Mouse (Mus musculus): ENCODE results near the gene Dock10. TPM values are rescaled to one million over a fixed set of nuclear protein-coding genes. Genes with fewer than 3 reads are reported as not detected.

Gene Dock10
- polyA plus RNA-seq, 1 experiment from 2014 or later = 3.0 TPM

DNA sequence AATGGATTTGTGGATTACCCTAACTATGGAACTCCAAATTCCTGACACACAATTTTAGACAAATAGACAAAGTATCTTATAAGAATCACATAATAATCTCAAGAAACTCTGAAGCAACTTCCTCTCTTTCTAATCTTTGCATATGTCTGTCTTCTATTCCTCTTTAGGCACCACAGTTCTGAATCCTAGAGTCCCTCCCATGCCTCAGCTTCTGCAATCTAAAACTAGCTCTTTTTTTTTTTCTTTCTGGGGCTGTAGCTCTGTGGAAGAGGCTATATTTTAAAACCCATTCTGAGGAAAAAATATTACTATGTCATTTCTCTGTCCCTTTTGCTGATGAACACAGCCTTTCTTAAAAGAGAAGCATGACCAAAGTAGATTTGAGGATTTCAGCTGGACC is 92.6 kb downstream of the Dock10 start:
- H3K4me1 ChIP-seq (replicated peaks) = 0 out of 2 replicates have a peak, but pooled peaks cover 4% of the 10 kb centered on the region
- no peaks in the 10 kb centered on the region for H3K36me3 ChIP-seq
- H3K4me2 ChIP-seq = no peak overlapping the region
- no peak overlapping the region for H3K4me3 ChIP-seq
- H3K9me3 ChIP-seq = no peaks in the 10 kb centered on the region
- H3K27ac ChIP-seq = no peak overlapping the region
- no peaks in the 10 kb centered on the region for H3K27me3 ChIP-seq
- no peak overlapping the region for H3K9ac ChIP-seq
- no peak for ATAC-seq (ENCODE audit: low FRiP score)

DNA sequence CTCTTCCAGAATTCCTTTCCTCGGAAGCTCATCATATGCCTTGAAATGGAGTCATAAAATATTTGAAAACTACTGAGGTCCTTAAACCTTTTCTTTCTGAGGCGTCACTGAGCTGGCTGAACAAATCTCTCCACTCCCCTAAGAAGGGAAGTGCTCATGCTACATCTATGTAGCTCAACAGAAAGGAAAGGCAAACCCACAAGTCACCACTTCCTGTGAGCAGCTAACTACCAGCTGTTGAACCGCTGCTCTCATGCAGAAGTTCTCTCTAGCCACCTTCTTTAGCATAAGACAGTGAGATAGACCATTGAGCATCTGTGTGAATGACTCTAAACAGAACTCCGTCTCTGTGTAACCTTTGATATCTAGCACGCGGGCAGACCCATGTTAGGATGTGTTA is 93.2 kb downstream of the Dock10 start:
- 90% methylated on average over 6 of the region's 6 CpGs for WGBS
- Histone ChIP-seq H3K27ac (no peak overlapping the region), H3K4me1 (replicated peaks) (0 out of 2 replicates have a peak, but pooled peaks cover 4% of the 10 kb centered on the region), H3K9ac (no peak overlapping the region), H3K9me3 (no peaks in the 10 kb centered on the region), H3K36me3 (no peaks in the 10 kb centered on the region), H3K4me3 (no peak overlapping the region), H3K4me2 (no peak overlapping the region), H3K27me3 (no peaks in the 10 kb centered on the region)
- no peak for ATAC-seq (ENCODE audit: low FRiP score)

- Histone ChIP-seq H3K27ac (no peak overlapping the region), H3K27me3 (no peaks in the 10 kb centered on the region), H3K4me1 (replicated peaks) (0 out of 2 replicates have a peak, but pooled peaks cover 4% of the 10 kb centered on the region), H3K9me3 (no peaks in the 10 kb centered on the region), H3K4me2 (no peak overlapping the region), H3K4me3 (no peak overlapping the region), H3K9ac (no peak overlapping the region), H3K36me3 (no peaks in the 10 kb centered on the region)
- 74% methylated on average over 11 of the region's 11 CpGs for WGBS
- ATAC-seq (ENCODE audit: low FRiP score) = peak; percentile 89
Measured at GRCm38 (mm10) chr1:80661506-80662402, 96.6 kb downstream of the Dock10 start.

GRCm38 (mm10) chr1:80659465-80660245 is 98.7 kb downstream of the Dock10 start:
- no peak overlapping the region for H3K4me2 ChIP-seq
- WGBS = 86% methylated on average over 6 of the region's 6 CpGs
- 0 out of 2 replicates have a peak, but pooled peaks cover 4% of the 10 kb centered on the region for H3K4me1 ChIP-seq (replicated peaks)
- no peak for ATAC-seq (ENCODE audit: low FRiP score)
- H3K36me3 ChIP-seq = no peaks in the 10 kb centered on the region
- no peaks in the 10 kb centered on the region for H3K27me3 ChIP-seq
- H3K4me3 ChIP-seq = no peak overlapping the region
- H3K9me3 ChIP-seq = no peaks in the 10 kb centered on the region
- H3K27ac ChIP-seq = no peak overlapping the region
- H3K9ac ChIP-seq = no peak overlapping the region

DNA sequence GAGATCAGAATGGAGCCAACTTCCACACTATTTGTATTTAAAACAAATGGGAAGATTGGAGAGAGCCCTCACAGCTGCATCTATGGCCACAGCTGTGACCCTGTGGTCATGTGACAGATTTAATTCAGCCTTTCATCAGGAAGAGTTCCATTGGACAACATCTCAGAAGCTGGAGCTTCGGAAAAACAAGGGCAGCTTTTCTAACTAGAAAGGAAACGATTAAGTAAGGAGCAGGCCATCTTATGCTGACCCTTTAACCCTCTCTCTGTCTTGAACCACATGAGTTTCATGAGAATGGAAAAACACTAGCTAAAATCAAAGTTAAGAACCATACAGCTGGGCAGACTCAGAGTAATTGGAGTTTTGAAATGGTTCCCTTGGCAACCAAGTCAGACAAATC is 101.9 kb downstream of the Dock10 start:
- Histone ChIP-seq H3K4me2 (no peak overlapping the region), H3K4me3 (no peak overlapping the region), H3K9me3 (no peaks in the 10 kb centered on the region), H3K9ac (no peak overlapping the region), H3K27me3 (no peaks in the 10 kb centered on the region), H3K36me3 (no peaks in the 10 kb centered on the region), H3K4me1 (replicated peaks) (no peaks in the 10 kb centered on the region), H3K27ac (no peak overlapping the region)
- no peak for ATAC-seq (ENCODE audit: low FRiP score)
- 57% methylated on average over 2 of the region's 2 CpGs for WGBS

- Histone ChIP-seq H3K27ac (no peak overlapping the region), H3K4me2 (no peak overlapping the region), H3K4me1 (replicated peaks) (no peaks in the 10 kb centered on the region), H3K36me3 (no peaks in the 10 kb centered on the region), H3K9me3 (no peaks in the 10 kb centered on the region), H3K9ac (no peak overlapping the region), H3K4me3 (no peak overlapping the region), H3K27me3 (no peaks in the 10 kb centered on the region)
- ATAC-seq (ENCODE audit: low FRiP score) = no peak
- WGBS = 68% methylated on average over 1 of the region's 1 CpGs
Measured at GRCm38 (mm10) chr1:80655854-80656253, 102.5 kb downstream of the Dock10 start.

GRCm38 (mm10) chr1:80655195-80655594 is 103.1 kb downstream of the Dock10 start:
- WGBS = 83% methylated on average over 4 of the region's 4 CpGs

DNA sequence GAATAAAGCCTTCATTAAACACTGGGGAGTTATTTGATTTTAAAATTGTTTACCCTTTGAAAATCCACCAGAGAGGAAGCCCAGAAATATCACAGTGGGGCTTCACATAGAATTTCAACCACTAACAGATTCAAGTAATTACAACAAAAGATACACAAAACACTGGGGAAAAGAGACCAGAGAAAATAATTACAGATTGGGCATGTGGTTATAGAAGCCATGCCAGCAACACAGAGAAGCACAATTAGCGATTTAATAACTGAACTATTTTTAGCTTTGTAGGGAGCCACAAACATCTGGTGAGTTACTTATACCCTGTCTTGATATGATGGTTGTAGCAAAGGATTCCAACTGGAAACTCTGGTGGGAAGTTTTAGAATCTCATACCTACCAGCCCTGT is 104.2 kb downstream of the Dock10 start:
- Histone ChIP-seq H3K27me3 (no peaks in the 10 kb centered on the region), H3K4me2 (no peak overlapping the region), H3K4me3 (no peak overlapping the region), H3K9me3 (no peaks in the 10 kb centered on the region), H3K4me1 (replicated peaks) (no peaks in the 10 kb centered on the region), H3K9ac (no peak overlapping the region), H3K27ac (no peak overlapping the region), H3K36me3 (no peaks in the 10 kb centered on the region)
- WGBS = 78% methylated on average over 1 of the region's 1 CpGs
- ATAC-seq (ENCODE audit: low FRiP score) = no peak

More at GRCm38 (mm10) chr1:80655195-80655594, 103.1 kb downstream of the Dock10 start:
- ATAC-seq (ENCODE audit: low FRiP score) = no peak
- H3K27me3 ChIP-seq = no peaks in the 10 kb centered on the region
- no peak overlapping the region for H3K4me3 ChIP-seq
- H3K4me1 ChIP-seq (replicated peaks) = no peaks in the 10 kb centered on the region
- no peaks in the 10 kb centered on the region for H3K9me3 ChIP-seq
- no peaks in the 10 kb centered on the region for H3K36me3 ChIP-seq
- H3K9ac ChIP-seq = no peak overlapping the region
- H3K27ac ChIP-seq = no peak overlapping the region
- H3K4me2 ChIP-seq = no peak overlapping the region

DNA sequence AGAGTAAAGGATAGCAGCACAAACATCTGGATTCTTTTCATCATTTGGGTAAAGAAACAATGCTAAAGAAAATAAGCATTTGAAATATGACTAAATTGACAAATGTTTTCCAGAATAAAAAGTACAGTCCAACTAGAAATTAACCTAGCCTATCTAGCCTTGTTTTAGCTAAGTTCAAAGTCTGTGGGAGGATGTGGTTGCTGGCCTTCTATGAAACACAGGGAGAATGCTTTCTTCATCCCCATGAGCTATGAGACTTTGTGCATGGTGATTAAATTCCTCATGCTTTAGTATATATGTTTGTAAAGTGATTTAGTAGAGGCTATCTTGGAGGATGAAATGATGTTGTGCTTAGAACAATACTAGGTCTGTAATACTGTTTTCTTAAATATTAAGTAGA is 105.5 kb downstream of the Dock10 start:
- Histone ChIP-seq H3K36me3 (no peaks in the 10 kb centered on the region), H3K27me3 (no peaks in the 10 kb centered on the region), H3K9ac (no peak overlapping the region), H3K4me2 (no peak overlapping the region), H3K27ac (no peak overlapping the region), H3K4me1 (replicated peaks) (no peaks in the 10 kb centered on the region), H3K9me3 (no peaks in the 10 kb centered on the region), H3K4me3 (no peak overlapping the region)
- no peak for ATAC-seq (ENCODE audit: low FRiP score)

DNA sequence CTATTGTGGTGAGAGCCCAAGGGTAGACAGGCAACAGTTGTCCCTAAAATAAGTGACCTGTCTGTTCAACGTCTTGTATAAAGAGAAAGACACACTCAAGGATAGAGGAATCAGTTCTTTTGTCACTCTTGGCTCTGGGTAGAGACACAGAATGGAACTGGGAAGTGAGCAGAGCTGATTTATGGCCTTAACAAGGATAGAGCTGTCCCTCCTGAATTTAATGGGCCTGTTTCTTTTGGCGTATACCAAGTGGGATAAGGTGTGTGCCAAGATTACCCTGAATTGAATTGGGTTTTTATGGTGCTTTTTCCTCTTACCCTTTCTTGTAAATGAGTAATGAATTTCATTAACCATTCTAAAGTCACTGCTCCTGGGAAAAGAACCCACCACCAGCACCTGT is 106.2 kb downstream of the Dock10 start:
- H3K36me3 ChIP-seq = no peaks in the 10 kb centered on the region
- H3K9ac ChIP-seq = no peak overlapping the region
- WGBS = 70% methylated on average over 2 of the region's 2 CpGs
- no peak for ATAC-seq (ENCODE audit: low FRiP score)
- no peak overlapping the region for H3K4me3 ChIP-seq
- no peak overlapping the region for H3K4me2 ChIP-seq
- no peak overlapping the region for H3K27ac ChIP-seq
- H3K9me3 ChIP-seq = no peaks in the 10 kb centered on the region
- H3K4me1 ChIP-seq (replicated peaks) = no peaks in the 10 kb centered on the region
- no peaks in the 10 kb centered on the region for H3K27me3 ChIP-seq

- no peak for ATAC-seq (ENCODE audit: low FRiP score)
- Histone ChIP-seq H3K9ac (no peak overlapping the region), H3K4me1 (replicated peaks) (no peaks in the 10 kb centered on the region), H3K4me2 (no peak overlapping the region), H3K9me3 (no peaks in the 10 kb centered on the region), H3K27ac (no peak overlapping the region), H3K36me3 (no peaks in the 10 kb centered on the region), H3K4me3 (no peak overlapping the region), H3K27me3 (no peaks in the 10 kb centered on the region)
- 85% methylated on average over 3 of the region's 3 CpGs for WGBS
Measured at GRCm38 (mm10) chr1:80646602-80647001, 111.7 kb downstream of the Dock10 start.

- Histone ChIP-seq H3K4me1 (replicated peaks) (no peaks in the 10 kb centered on the region), H3K9ac (no peak overlapping the region), H3K9me3 (no peaks in the 10 kb centered on the region), H3K27me3 (no peaks in the 10 kb centered on the region), H3K4me2 (no peak overlapping the region), H3K4me3 (no peak overlapping the region), H3K36me3 (no peaks in the 10 kb centered on the region), H3K27ac (no peak overlapping the region)
- WGBS = 82% methylated on average over 4 of the region's 4 CpGs
- no peak for ATAC-seq (ENCODE audit: low FRiP score)
Measured at GRCm38 (mm10) chr1:80643866-80644451, 114.4 kb downstream of the Dock10 start.

All from hindbrain, embryonic 13.5 days (tissue).